Mouse (Mus musculus): ENCODE measurements around the gene Prkcz.

Gene Prkcz

DNA sequence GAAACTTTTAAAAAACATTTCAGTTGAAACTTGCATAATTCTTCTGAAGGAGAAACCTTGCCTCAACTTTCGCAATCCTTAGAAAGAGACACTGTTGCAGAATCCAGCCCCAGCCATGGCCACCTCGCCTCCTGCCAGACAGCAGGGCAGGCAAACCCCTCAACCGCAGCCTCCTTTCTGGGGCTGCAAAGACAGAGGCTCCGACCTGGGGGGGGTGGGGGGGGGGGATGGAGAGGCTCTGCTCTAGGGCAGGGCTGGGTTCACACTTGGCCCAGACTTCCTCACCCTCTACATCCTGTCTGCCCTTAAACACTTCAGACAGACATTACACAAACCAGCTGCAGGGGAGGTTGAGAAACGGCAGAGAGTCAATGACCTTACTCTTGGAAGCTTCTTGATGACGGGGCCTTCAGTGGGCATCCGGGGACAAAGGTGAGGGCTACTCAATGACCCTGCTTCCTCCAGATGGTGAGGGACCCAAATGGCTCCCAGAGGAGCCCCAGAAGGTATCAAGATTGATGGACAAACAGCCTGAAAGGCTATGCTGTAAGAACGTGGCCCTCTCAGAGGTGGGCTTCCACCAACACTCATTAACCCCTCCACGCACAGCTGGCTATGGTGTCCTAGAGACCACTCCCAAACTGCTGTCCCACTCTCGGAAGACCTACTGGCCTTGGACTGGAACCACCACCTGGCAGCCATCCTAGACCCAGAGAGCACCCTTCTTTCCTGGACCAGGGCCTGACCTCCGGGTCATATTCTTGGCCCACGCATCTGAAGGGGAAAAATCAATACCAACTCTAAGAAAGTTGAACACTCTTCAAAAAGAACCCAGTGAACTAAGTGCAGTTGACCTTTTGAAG lies 143.7 kb downstream of the Prkcz start:
- DNase-seq, result peak; percentile 51

DNA sequence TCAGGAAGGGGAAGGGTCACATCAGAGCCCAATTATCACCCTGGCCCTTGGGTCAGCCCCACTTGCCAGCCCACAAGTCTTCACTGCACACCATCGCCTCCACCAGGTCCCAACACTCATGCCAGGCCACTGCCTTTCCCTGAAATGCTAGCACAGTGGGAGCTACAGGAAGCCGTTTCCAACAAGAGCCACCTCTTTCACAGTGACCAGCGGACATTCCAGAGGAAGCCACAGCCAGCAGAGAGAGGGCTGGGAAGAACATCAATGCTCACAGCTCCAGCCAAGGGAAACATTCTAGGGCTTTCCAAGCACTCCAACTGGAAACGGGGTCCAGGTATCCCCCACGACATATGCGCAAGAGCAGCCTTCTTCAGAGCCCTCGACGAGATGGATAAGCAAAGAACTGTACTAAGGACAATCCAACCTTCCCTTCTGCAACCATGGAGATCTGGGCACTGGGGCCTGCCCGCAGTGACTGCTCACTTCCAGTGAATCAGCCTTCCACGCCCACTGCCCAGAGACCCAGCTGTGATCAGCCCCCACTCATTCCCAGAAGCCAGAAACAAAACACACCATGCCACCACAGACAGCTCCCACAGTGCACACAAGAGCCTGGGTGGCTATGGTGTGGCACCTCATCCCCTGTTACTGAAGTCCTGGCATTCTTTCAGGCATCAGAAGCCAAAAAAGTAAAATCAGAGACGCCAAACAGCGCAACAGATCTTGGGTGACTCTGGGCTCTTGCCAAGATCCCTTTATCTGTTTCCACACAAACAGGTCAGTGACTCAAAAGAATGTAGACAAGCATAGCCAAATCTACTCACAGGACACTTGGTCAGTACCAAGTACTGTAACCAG lies 145.2 kb downstream of the Prkcz start:
- DNase-seq, result no peak

DNA sequence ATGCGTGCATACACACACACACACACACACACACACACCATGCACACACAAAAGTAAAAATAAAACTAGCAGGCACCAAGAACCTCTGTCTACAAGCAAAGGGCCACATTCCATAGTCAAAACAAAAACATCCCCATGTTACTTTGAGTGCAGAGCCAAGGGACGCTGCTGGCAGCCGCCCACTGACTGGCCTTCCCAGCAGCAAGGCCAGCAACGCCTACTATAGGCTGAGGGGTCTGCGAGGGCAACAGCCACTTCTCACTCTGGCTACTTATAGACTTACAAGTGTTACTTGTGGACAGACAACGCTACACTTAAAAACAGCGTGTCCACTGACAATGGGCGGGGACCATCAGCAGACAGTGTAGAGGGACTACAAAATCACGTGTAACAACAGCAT lies 146.0 kb downstream of the Prkcz start:
- no peak for DNase-seq

DNA sequence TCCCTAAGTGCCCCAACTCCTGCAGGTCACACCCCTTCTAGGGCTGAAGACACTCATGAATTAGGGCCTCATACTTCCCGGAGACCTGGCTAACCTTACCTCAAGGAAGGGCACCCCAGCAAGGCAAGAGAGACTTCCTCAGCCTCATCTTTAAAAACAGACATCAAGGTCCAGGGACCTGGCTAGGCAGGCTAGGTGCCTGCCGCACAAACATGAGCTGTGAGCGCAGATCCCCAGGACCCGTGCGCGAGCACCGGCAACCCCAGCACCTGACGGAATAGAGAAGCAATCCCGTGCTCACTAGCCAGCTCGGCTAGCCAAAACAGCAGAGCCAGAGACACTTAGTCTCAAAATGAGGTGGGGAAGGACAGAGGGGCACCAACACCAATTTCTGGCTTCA lies 146.4 kb downstream of the Prkcz start:
- no peak for DNase-seq

DNA sequence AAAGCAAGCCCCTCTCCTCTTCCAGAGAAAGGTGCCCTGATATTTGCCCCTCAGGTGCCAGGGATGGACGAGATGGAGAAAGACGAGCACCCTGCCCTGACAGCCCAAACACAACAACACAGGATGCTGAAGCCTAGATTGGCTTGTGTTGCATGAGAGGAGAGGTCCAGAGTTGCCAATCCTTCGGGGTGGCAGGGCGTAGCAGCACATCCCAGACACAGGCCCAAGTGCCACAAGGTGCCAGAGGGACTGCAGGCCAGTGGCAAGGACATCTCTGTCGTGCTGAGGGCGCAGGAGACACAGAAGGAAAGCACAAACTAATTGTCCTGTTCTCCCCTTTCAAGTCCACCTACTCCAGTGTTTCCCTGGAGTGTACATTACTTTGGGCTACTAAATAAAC lies 147.0 kb downstream of the Prkcz start:
- no peak for DNase-seq

GRCm38 (mm10) chr4:155213752-155214054 lies 147.5 kb downstream of the Prkcz start:
- DNase-seq, result no peak

GRCm38 (mm10) chr4:155213052-155213751 lies 148.0 kb downstream of the Prkcz start:
- no peak for DNase-seq

All from thymus, postnatal 25 days (tissue).